Mouse (Mus musculus): ENCODE measurements around the gene Spink8.

DNA sequence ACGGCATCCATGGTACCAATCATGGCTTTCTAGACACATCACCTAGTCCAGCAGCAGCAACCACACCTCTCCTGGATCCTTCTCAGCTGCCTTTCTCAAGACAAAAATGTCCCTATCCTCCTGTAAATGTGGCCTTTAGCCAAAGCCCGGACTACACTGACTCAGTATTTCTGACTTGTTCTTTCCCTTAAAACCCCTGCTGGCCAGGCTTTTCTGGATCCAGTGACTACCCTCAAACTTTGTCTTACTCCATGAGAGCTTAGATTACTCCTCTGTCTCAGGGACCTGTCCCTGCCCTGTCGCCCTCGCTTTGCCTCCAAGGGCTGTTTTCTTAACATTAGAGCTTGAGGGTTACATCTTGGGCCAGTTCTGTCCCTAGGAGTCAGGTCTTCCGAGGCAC, 38.0 kb downstream of the Spink8 start:
- TF ChIP-seq MYOD1 (IDR thresholded peaks at IDR 0.05; ENCODE audit: control insufficient read depth, insufficient read length, low read depth): no peak
- TF ChIP-seq MAX (IDR thresholded peaks at IDR 0.05): no peak
- no peak for TF ChIP-seq USF1 (IDR thresholded peaks at IDR 0.05; ENCODE audit: low read depth)

Measured in C2C12 (cell line).